Mouse (Mus musculus): ENCODE results near the gene Togaram1.

The Togaram1 gene

DNA sequence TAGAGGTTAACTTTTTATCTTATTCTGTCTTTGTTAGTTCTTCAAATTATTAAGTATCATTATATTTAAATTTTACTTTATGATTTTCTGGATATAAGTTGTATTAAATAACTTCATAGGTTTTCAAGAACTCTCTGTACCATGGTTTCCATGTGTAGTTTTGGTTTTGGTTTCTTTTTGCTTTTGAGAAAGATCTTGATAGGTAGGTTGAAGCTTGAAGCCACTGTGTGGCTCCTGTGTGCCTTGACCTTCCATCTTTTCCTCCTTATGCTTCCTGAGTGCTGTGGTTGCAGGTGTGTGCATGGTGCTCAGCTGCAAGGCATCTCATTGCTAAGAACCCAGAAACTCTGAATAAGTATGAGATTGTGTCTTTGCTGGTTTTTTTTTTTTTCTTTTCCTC is 83.2 kb downstream of the Togaram1 start:
- no peak for DNase-seq (ENCODE audit: inconsistent ontology term)

DNA sequence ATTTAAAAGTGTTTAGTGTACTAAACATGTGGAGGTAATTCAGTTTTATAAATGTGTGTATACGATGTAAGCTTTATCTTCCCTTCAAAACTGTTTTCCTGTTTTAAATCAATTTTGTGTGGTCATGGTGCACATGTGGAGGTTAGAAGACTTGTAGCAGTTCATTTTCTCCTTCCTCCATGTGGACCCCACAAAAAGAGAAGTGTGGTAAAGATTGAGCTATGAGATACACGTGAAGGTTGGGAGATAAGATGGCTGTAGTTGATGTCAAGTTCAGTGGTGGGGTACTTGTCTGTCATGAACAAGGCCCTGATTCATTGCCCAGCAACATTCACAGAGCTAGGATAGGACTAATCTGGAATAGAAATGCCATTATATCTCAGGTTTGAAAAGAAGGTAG is 92.6 kb downstream of the Togaram1 start:
- DNase-seq (ENCODE audit: inconsistent ontology term) = no peak

DNA sequence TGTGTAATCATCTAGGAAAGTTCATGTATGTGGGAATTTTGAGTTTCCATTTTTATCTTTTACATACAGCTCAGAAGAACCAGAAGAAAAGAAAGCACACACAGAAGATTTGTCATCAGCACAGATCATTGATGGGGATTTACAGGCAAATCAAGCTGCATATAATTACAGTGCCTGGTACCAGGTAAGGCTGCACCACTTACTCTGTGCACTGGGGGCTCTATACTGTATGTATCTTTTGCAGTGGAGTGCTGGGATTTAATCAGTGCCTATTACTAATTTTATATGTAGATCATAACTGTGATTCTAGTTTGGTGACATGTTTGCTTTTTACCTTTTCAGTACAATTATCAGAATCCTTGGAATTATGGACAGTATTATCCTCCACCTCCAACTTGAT is 95.5 kb downstream of the Togaram1 start:
- DNase-seq (ENCODE audit: inconsistent ontology term) = no peak

DNA sequence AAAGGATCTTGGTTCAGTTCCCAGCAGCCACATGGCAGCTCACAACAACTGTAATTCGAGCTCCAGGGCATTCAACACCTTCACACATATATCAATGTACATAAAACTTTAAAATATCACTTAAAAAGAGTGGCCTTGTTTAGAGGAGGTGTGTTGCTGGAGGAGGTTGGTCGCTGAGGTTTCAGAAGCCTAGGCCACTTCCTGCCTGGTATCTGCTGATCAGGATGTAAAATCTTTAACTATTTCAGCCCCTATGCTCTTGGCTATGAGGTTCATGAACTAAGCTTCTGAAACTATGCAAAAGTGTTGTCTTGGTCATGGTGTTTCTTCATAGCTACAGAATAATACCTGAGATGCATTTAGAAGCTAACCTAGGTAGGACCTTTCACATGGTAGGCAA is 99.6 kb downstream of the Togaram1 start:
- no peak for DNase-seq (ENCODE audit: inconsistent ontology term)

DNA sequence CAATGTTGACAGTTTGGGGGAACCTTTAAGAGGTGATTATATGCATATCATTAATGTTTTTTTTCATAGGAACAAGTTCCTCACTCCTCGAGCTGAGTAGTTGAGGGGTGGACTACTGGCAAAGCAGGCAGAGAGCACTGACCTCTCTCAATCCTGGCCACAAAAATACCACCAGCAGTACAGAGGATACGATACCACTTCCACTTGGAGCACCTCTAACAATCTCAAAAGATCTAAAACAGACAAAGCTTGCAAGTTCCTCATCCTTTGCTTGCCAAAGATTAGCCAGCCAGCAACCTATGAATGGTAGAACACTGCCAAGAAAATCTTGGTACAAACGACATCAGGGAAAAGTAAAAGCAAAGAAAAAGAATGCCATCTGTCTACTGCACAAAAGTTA is 100.6 kb downstream of the Togaram1 start:
- no peak for DNase-seq (ENCODE audit: inconsistent ontology term)

DNA sequence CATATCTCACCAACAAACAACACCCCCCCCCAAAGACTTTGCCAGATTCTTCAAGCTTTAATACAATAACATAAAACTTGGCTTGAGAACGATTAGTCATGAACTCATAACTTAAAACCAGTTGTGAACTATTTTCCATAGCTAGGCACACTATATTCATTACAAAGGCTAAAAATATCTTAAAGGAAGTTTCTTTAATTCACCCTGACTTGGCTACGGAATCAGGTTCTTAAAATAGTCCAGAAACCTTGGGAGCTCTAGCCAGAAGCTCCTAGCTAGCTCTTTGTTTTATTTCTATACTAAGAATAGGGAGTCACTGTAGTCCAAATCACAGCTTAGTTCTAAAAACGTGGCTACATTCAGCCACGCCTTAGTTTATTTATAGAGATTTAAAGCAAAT is 102.8 kb downstream of the Togaram1 start:
- DNase-seq (ENCODE audit: inconsistent ontology term) = no peak
